Mouse (Mus musculus) v-Abl transformed pro-B cells (cell line): ENCODE results near the gene Olfr1289.

Source experiments
- in situ Hi-C, 2 experiments: fragments of 400-800 bp; cut with MboI; formaldehyde crosslinking; loops; one replicate each; pipeline ENCODE4 v1.15.1; 2025; ENCODE audit not compliant: unreplicated experiment in 2 of 2

The Olfr1289 gene

DNA sequence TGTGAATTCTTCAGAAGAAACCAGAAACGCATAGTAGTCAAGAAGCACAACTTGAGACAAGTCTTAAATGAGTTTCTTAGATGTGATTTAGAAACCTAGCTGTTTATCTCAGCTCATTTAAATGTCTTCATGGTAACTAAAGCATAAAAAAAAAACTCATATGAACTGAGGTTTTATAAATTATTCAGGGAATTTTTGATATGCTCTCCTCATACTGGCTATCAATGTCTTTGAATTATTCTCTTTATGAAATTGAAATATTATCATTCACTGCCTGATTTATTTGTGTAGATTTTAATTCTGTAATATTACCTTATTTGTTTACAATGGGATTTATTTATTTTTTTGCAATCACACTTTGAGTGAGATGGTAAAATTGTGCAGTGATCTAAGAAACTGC is at the start of gene Olfr1289:
Olfr1289 (plus strand) TSS at position 301 of the 400 bp plus-strand sequence.
- in situ Hi-C loops = no loop called here

DNA sequence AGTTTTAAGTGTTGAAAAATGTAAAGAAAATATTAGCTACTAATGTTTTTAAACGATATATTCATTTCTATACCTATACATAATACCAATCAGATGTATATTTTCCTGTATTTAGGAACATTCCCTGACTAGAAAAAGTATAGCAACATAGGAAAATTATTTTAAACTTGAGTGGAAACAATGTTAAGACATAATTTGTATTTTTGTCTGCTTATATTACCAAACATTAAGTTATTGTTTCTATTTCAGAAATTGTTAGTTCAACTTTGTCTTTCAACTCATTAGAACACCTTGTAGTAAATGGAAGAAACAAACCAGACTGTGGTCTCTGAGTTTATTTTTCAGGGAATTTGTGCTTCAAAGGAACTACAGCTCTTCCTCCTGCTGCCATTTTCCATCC is 31.8 kb upstream of the Olfr1289 start, which contains the start of gene Olfr1287:
Olfr1287 (plus strand) TSS at position 301 of the 400 bp plus-strand sequence.
- in situ Hi-C loops = no loop called here

GRCm38 (mm10) chr2:111473801-111474200 is 6.8 kb upstream of the Olfr1289 start, which contains the start of gene Olfr1288:
TSS of gene Olfr1288 (plus strand) at chr2:111474101.
- in situ Hi-C loops = no loop called here

GRCm38 (mm10) chr2:111493729-111494128 is 13.1 kb downstream of the Olfr1289 start, which contains the start of gene Olfr1290:
TSS of gene Olfr1290 (minus strand) at chr2:111493829.
- in situ Hi-C loops = no loop called here

GRCm38 (mm10) chr2:111496880-111497279 is 16.3 kb downstream of the Olfr1289 start, which contains the start of gene Olfr1291-ps1:
TSS of gene Olfr1291-ps1 (plus strand) at chr2:111497180.
- in situ Hi-C loops = no loop called here

DNA sequence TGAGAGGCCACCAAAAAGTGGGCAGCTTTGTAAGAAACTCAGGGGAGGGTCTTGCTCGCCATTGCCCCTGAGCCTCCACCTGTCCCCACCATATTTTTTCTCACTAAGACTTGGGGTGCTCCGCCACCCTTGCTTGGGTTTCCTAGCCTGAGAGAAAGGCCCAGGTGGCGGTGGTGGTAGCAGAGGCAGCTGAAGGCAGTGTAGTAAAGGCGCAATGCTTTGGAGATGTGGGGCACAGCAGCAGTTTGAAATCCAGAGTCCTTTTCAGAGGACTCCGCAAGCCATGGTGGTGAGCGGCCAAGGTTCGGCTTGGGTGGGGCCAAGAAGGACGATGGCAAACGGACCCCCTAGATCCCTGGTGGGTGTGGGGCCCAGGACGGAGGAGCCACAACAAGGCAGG is 36.8 kb downstream of the Olfr1289 start:
- in situ Hi-C loops = no loop called here

- in situ Hi-C loops = no loop called here
Observed at GRCm38 (mm10) chr2:111524903-111525302, 44.3 kb downstream of the Olfr1289 start, which contains the start of gene Olfr1293-ps. TSS of gene Olfr1293-ps (plus strand) at chr2:111525203.
